Mouse (Mus musculus) MEL (cell line): ENCODE results near the gene Cc2d2b.

Experiments used
- BHLHE40 ChIP-seq: IDR thresholded peaks from 2 replicates; pipeline ENCODE4 v1.6.1; 2012; ENCODE audit warnings: low read depth, mild to moderate bottlenecking, inconsistent platforms, low read length, improper control_type of control experiment, borderline replicate concordance
- CTCF ChIP-seq, 3 experiments: IDR thresholded peaks in 2 of 3; conservative IDR thresholded peaks in 1 of 3; 2 replicates each; pipeline ENCODE4 v1.5.1; 2011 to 2012; ENCODE audit warnings: low read length in 3 of 3, low read depth in 2 of 3, mild to moderate bottlenecking in 2 of 3, improper control_type of control experiment in 1 of 3, inconsistent platforms in 1 of 3, mixed read lengths in 1 of 3, moderate library complexity in 1 of 3; ENCODE audit not compliant: control insufficient read depth in 1 of 3, insufficient read depth in 1 of 3, poor library complexity in 1 of 3, severe bottlenecking in 1 of 3
- ELF1 ChIP-seq: IDR thresholded peaks from 2 replicates; pipeline ENCODE4 v1.6.1; 2014; ENCODE audit warnings: low read depth, mild to moderate bottlenecking, inconsistent platforms, low read length, improper control_type of control experiment, moderate library complexity
- HCFC1 ChIP-seq: IDR thresholded peaks from 2 replicates; pipeline ENCODE4 v1.6.1; 2012; ENCODE audit warnings: low read depth, mild to moderate bottlenecking, inconsistent platforms, low read length, improper control_type of control experiment, moderate library complexity
- MAX ChIP-seq: IDR thresholded peaks from 2 replicates; pipeline ENCODE4 v1.6.1; 2011; ENCODE audit warnings: low read length, improper control_type of control experiment
- MAZ ChIP-seq: IDR thresholded peaks from 2 replicates; pipeline ENCODE4 v1.6.1; 2012; ENCODE audit warnings: low read depth, mild to moderate bottlenecking, inconsistent platforms, low read length, improper control_type of control experiment
- MXI1 ChIP-seq: IDR thresholded peaks from 2 replicates; pipeline ENCODE4 v1.6.1; 2011; ENCODE audit warnings: mild to moderate bottlenecking, low read depth, low read length, improper control_type of control experiment
- POLR2A ChIP-seq, 2 experiments: IDR thresholded peaks; 2 replicates each; pipeline ENCODE4 v1.6.1; 2011 to 2012; ENCODE audit warnings: low read length in 2 of 2, mild to moderate bottlenecking in 2 of 2, control low read depth in 1 of 2, improper control_type of control experiment in 1 of 2, low read depth in 1 of 2, moderate library complexity in 1 of 2; ENCODE audit not compliant: control insufficient read depth in 1 of 2, insufficient read depth in 1 of 2, poor library complexity in 1 of 2
- RAD21 ChIP-seq: IDR thresholded peaks from 2 replicates; pipeline ENCODE4 v1.6.1; 2011; ENCODE audit warnings: mild to moderate bottlenecking, low read depth, low read length, improper control_type of control experiment
- RCOR1 ChIP-seq: IDR thresholded peaks from 2 replicates; pipeline ENCODE4 v1.6.1; 2012; ENCODE audit warnings: low read depth, mild to moderate bottlenecking, inconsistent platforms, low read length, improper control_type of control experiment
- TAL1 ChIP-seq: IDR thresholded peaks from 2 replicates; pipeline ENCODE4 v1.6.1; 2012; ENCODE audit warnings: mild to moderate bottlenecking, inconsistent platforms, low read length, moderate library complexity, mixed read lengths
- ZC3H11A ChIP-seq: IDR thresholded peaks from 2 replicates; pipeline ENCODE4 v1.6.1; 2012; ENCODE audit warnings: low read depth, mild to moderate bottlenecking, inconsistent platforms, low read length, improper control_type of control experiment
- ZMIZ1 ChIP-seq: IDR thresholded peaks from 2 replicates; pipeline ENCODE4 v1.6.1; 2012; ENCODE audit warnings: low read depth, mild to moderate bottlenecking, inconsistent platforms, low read length, improper control_type of control experiment, moderate library complexity

DNA sequence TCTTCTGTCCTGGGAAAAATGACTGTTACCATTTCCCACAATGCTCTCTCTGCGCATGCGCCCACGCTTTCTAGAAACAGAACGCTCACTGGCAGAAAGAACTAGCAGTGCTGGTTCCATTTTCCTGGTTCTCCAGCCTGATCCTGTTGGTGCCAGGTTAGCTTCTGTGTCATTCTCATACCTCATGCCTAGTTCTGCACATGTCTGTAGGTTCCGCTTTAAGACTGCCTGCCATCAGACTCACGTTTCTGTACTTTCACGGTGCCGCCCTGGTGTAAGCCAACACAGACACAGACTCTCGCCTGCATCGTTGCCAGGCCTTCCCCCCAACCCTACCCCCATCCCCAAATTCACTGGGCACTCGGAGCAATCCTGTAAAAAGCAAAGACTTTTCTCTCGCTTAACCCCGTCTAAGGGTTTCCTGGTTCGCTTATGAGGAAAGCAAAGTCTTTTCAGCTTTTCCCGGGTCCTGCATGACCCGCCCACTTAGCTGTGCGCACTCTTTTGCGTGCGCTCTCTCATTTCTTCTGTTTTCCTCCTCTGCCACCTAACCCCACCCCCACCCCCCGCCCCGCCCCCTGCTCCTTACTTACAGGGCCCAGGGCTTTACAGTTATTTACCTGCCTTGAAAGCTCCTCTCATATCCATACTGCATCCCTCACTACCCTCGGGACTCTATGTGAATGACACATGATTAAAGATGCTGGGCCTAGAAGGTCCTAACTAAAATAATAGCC lies 13.6 kb downstream of the Cc2d2b start:
- no peak for TF ChIP-seq CTCF (IDR thresholded peaks at IDR 0.05 in 2 of 3, conservative IDR thresholded peaks at IDR 0.05 in 1 of 3; ENCODE audit: control insufficient read depth in 1 of 3, insufficient read depth in 1 of 3, low read depth in 2 of 3, low read length in 3 of 3, poor library complexity in 1 of 3, severe bottlenecking in 1 of 3)
- TF ChIP-seq ZMIZ1: no peak
- TF ChIP-seq MXI1: no peak
- no peak for TF ChIP-seq MAX
- TF ChIP-seq TAL1: no peak
- TF ChIP-seq POLR2A (IDR thresholded peaks at IDR 0.05; ENCODE audit: control insufficient read depth in 1 of 2, insufficient read depth in 1 of 2, low read depth in 1 of 2, low read length in 2 of 2, poor library complexity in 1 of 2): no peak
- TF ChIP-seq RAD21: no peak
- TF ChIP-seq ZC3H11A: no peak
- TF ChIP-seq MAZ: no peak
- TF ChIP-seq ELF1: no peak
- TF ChIP-seq RCOR1: no peak
- TF ChIP-seq BHLHE40: no peak
- no peak for TF ChIP-seq HCFC1
